Mouse (Mus musculus) adrenal gland, postnatal 10 days (tissue): ENCODE measurements around the gene Atg101. TPM values are rescaled to one million over a fixed set of nuclear protein-coding genes. Genes with fewer than 3 reads are reported as not detected.

ENCODE experiments used
- DNase-seq: peaks from one replicate; pipeline ENCODE4 v3.0.0; 2021; ENCODE audit warnings: mixed read lengths
- total RNA-seq, 2 experiments: library from RNA; stranded (reverse); gene quantifications; 2 replicates each; pipeline ENCODE4 v1.2.3; 2021

Atg101 gene
- total RNA-seq, 2 experiments from 2014 or later, result 36.6 to 103 TPM

- DNase-seq, result no peak
Observed at GRCm38 (mm10) chr15:101333648-101334047, 49.6 kb downstream of the Atg101 start.

- DNase-seq, result no peak
Observed at GRCm38 (mm10) chr15:101336474-101337174, 52.6 kb downstream of the Atg101 start.

- no peak for DNase-seq
Observed at GRCm38 (mm10) chr15:101338359-101338758, 54.3 kb downstream of the Atg101 start.

- DNase-seq, result peak; percentile 91
Observed at GRCm38 (mm10) chr15:101339537-101339936, 55.5 kb downstream of the Atg101 start.

Other genes starting within 250 kb of the Atg101 start
- gene Gm47841, start 236.9 kb upstream of the Atg101 start, total RNA-seq, result under 1 TPM in 1 of 2 experiments, not detected in 1; 0.33 TPM
- gene Fignl2, start 205.7 kb upstream of the Atg101 start, total RNA-seq, result 10 to 100 TPM in 1 of 2 experiments, 1 to 10 TPM in 1; 8.4 to 11.0 TPM
- gene Ankrd33, start 168.5 kb upstream of the Atg101 start, total RNA-seq, result under 1 TPM; 0.24 to 0.33 TPM
- 10 to 100 TPM; 19.5 to 19.8 TPM for gene Acvrl1, start 155.8 kb upstream of the Atg101 start, total RNA-seq
- 10 to 100 TPM; 10.8 to 13.4 TPM for gene Acvr1b, start 110.2 kb upstream of the Atg101 start, total RNA-seq
- 10 to 100 TPM; 16.4 to 24.0 TPM for gene Grasp, start 60.1 kb upstream of the Atg101 start, total RNA-seq
- gene Nr4a1, start 30.0 kb upstream of the Atg101 start, total RNA-seq, result 100 to 1,000 TPM in 1 of 2 experiments, 10 to 100 TPM in 1; 95.8 to 589 TPM
- gene 6030408B16Rik, start 8.9 kb downstream of the Atg101 start, total RNA-seq, result 1 to 10 TPM; 1.0 to 2.4 TPM
- under 1 TPM; 0.75 to 0.76 TPM for gene Krt80, start 85.9 kb downstream of the Atg101 start, total RNA-seq
- gene Krt7, start 126.8 kb downstream of the Atg101 start, total RNA-seq, result 1 to 10 TPM; 3.5 to 4.2 TPM
- gene Krt87, start 154.5 kb downstream of the Atg101 start, total RNA-seq, result not detected
- not detected for gene Krt88, start 163.5 kb downstream of the Atg101 start, total RNA-seq
- gene Krt81, start 179.5 kb downstream of the Atg101 start, total RNA-seq, result not detected
- not detected for gene Krt86, start 189.2 kb downstream of the Atg101 start, total RNA-seq
- not detected for gene Krt83, start 207.2 kb downstream of the Atg101 start, total RNA-seq
- not detected for gene Gm49425, start 233.0 kb downstream of the Atg101 start, total RNA-seq
- gene Krt84, start 248.5 kb downstream of the Atg101 start, total RNA-seq, result not detected